In the genomic region with DNA sequence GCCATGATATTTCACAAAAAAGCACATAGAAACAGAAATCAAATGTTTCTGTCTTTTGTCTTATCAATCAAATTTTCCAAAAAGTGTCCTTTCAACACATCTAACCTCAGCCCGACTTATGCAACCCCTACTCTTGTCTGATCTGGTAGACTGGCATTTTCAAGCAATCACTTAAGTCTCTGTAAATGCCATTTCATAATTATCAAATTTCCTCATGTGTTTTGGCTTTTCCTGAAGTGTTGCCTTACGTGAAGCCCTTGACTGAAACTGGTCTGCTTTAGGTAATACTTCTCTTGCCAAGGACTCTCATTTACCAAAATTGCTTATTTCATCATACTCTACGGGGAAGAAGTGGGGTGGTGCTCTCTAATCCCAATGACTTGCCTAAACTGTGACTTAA, we compare ENCODE assay signal across 28 mouse cellular contexts. TPM values are rescaled to one million over a fixed set of nuclear protein-coding genes. Genes with fewer than 3 reads are reported as not detected.
A peak's percentile ranks its signal among the peaks of the same experiment; 100 is the strongest.
DNase-seq lines count a peak whose midpoint lies in the region; ATAC-seq lines count a peak whose summit lies in the region.
"Had no signal": no experiment of that assay in that cellular context is flagged by ENCODE, and none has a peak within 500 bp of the region (broad histone marks: within the 10 kb centered on the region; RNA-seq: fewer than 3 reads in every experiment).

No protein-coding gene starts in this region.

- intact Hi-C loops in left cerebral cortex, postnatal 36 days (cut with DNase I), result loop anchor here (10.0 kb wide), 1 partner anchor 678 kb away; no protein-coding TSS in a partner anchor

- DNase-seq in lung, postnatal 36 days, result peak; percentile 48
- no peak for DNase-seq in lung, postnatal 14 days
- DNase-seq in embryonic facial prominence, embryonic 10.5 days (ENCODE audit: low spot score), result no peak
- DNase-seq in midbrain, embryonic 10.5 days (ENCODE audit: low spot score), result no peak
- no peak for DNase-seq in left cerebral cortex, postnatal 36 days (ENCODE audit: low spot score in 2 of 2)
- DNase-seq: adrenal gland, adult 8-10 months; adrenal gland, postnatal 14 days; adrenal gland, postnatal 36 days; B cell, adult 2 months; cerebellum, adult 11 months; cerebellum, adult 18-20 months; cerebellum, adult 8-10 months; cerebellum, adult 9-11 months; cerebellum, postnatal 14 days; cerebellum, postnatal 36 days; embryo, embryonic 11 days had no signal

- no peaks in the 10 kb centered on the region for H3K9me3 ChIP-seq in embryonic facial prominence, embryonic 10.5 days
- H3K9me3 ChIP-seq in midbrain, embryonic 10.5 days (replicated peaks), result no peaks in the 10 kb centered on the region
- H3K9me3 ChIP-seq: embryonic facial prominence, embryonic 12.5 days; forebrain, embryonic 10.5 days; forebrain, embryonic 12.5 days; G1E had no signal

- H3K27me3 ChIP-seq in embryonic facial prominence, embryonic 10.5 days (replicated peaks; ENCODE audit: low read depth, poor library complexity, severe bottlenecking), result no peaks in the 10 kb centered on the region
- H3K27me3 ChIP-seq in midbrain, embryonic 10.5 days (ENCODE audit: low read depth, poor library complexity, severe bottlenecking), result no peaks in the 10 kb centered on the region
- H3K27me3 ChIP-seq: CH12.LX; embryonic facial prominence, embryonic 12.5 days; forebrain, embryonic 12.5 days; Patski had no signal

- ATAC-seq in granulocyte monocyte progenitor cell, adult 5-6 weeks (replicated peaks; ENCODE audit: poor library complexity, severe bottlenecking), result peak; percentile 87
- ATAC-seq: activated CD4-positive, CD25-positive, alpha-beta regulatory T cell, adult 4 months; CD4-positive, CD25-positive, alpha-beta regulatory T cell, adult 4 months; forebrain, embryonic 14.5 days; forebrain, embryonic 16.5 days; Patski had no signal

- H3K4me3 ChIP-seq in brown adipose tissue, adult 24 weeks (ENCODE audit: insufficient read depth, low read depth, low read length), result no peak overlapping the region
- no peak overlapping the region for H3K4me3 ChIP-seq in embryonic facial prominence, embryonic 10.5 days
- no peak overlapping the region for H3K4me3 ChIP-seq in midbrain, embryonic 10.5 days
- H3K4me3 ChIP-seq: embryonic facial prominence, embryonic 12.5 days; forebrain, embryonic 10.5 days; forebrain, embryonic 12.5 days had no signal

- H3K36me3 ChIP-seq in embryonic facial prominence, embryonic 10.5 days (replicated peaks), result no peaks in the 10 kb centered on the region
- H3K36me3 ChIP-seq in midbrain, embryonic 10.5 days, result peaks cover 7% of the 10 kb centered on the region; the same call in 1 of the 2 replicates
- H3K36me3 ChIP-seq: forebrain, embryonic 10.5 days had no signal

- H3K4me1 ChIP-seq in brown adipose tissue, adult 24 weeks (ENCODE audit: control insufficient read depth, insufficient read depth, insufficient read length, low read length), result no peaks in the 10 kb centered on the region
- no peaks in the 10 kb centered on the region for H3K4me1 ChIP-seq in embryonic facial prominence, embryonic 10.5 days
- H3K4me1 ChIP-seq in midbrain, embryonic 10.5 days, result no peaks in the 10 kb centered on the region
- H3K4me1 ChIP-seq: embryonic facial prominence, embryonic 12.5 days; forebrain, embryonic 10.5 days; forebrain, embryonic 12.5 days had no signal

- 84% methylated on average over 3 of the region's 3 CpGs for WGBS in embryonic facial prominence, embryonic 10.5 days
- 91% methylated on average over 3 of the region's 3 CpGs for WGBS in midbrain, embryonic 10.5 days

- peak overlapping the region; percentile 78 for H3K27ac ChIP-seq in brown adipose tissue, adult 24 weeks (replicated peaks; ENCODE audit: low read depth, low read length)
- no peak overlapping the region for H3K27ac ChIP-seq in embryonic facial prominence, embryonic 10.5 days (replicated peaks)
- no peak overlapping the region for H3K27ac ChIP-seq in midbrain, embryonic 10.5 days (replicated peaks)
- H3K27ac ChIP-seq: embryonic facial prominence, embryonic 12.5 days; forebrain, embryonic 10.5 days; forebrain, embryonic 12.5 days had no signal

RNA-seq across cellular contexts. Expression of a gene that starts 6.1 kb away (rescaled TPM):
- 15.9 and 18.9 TPM in 2 replicates for polyA plus RNA-seq in brown adipose tissue, adult 24 weeks (2012; ENCODE audit: insufficient read depth, insufficient read length, missing spikeins)
- total RNA-seq in granulocyte monocyte progenitor cell, adult 5-6 weeks (2014; fragmentation: Nextera tagmentation), result 13.8 and 21.4 TPM in 2 replicates
- total RNA-seq in granulocyte monocyte progenitor cell, adult 5-6 weeks (2017), result 8.3 and 12.3 TPM in 2 replicates
- polyA plus RNA-seq in embryonic facial prominence, embryonic 10.5 days (2016; fragmentation: Nextera tagmentation; extraction: Ambion mirVana), result 4.1 and 4.2 TPM in 2 replicates
- 4.4 and 5.0 TPM in 2 replicates for polyA plus RNA-seq in midbrain, embryonic 10.5 days (2016; fragmentation: Nextera tagmentation; extraction: Ambion mirVana)
- total RNA-seq in left cerebral cortex, postnatal 36 days (2021), result 1 to 10 TPM; 6.9 to 7.5 TPM

RNA-seq across cellular contexts. Expression of a gene that starts 22.2 kb away (rescaled TPM):
- 45.9 and 49.1 TPM in 2 replicates for polyA plus RNA-seq in brown adipose tissue, adult 24 weeks (2012; ENCODE audit: insufficient read depth, insufficient read length, missing spikeins)
- total RNA-seq in granulocyte monocyte progenitor cell, adult 5-6 weeks (2014; fragmentation: Nextera tagmentation), result 23.5 and 24.1 TPM in 2 replicates
- total RNA-seq in granulocyte monocyte progenitor cell, adult 5-6 weeks (2017), result 9.4 and 11.6 TPM in 2 replicates
- 35.0 and 35.5 TPM in 2 replicates for polyA plus RNA-seq in embryonic facial prominence, embryonic 10.5 days (2016; fragmentation: Nextera tagmentation; extraction: Ambion mirVana)
- polyA plus RNA-seq in midbrain, embryonic 10.5 days (2016; fragmentation: Nextera tagmentation; extraction: Ambion mirVana), result 41.3 and 52.2 TPM in 2 replicates
- total RNA-seq in left cerebral cortex, postnatal 36 days (2021), result 10 to 100 TPM; 43.8 to 46.8 TPM

RNA-seq across cellular contexts. Expression of a gene that starts 52.9 kb away (rescaled TPM):
- polyA plus RNA-seq in brown adipose tissue, adult 24 weeks (2012; ENCODE audit: insufficient read depth, insufficient read length, missing spikeins), result 143 and 178 TPM in 2 replicates
- total RNA-seq in granulocyte monocyte progenitor cell, adult 5-6 weeks (2014; fragmentation: Nextera tagmentation), result 65.6 and 66.0 TPM in 2 replicates
- 262 and 276 TPM in 2 replicates for total RNA-seq in granulocyte monocyte progenitor cell, adult 5-6 weeks (2017)
- polyA plus RNA-seq in embryonic facial prominence, embryonic 10.5 days (2016; fragmentation: Nextera tagmentation; extraction: Ambion mirVana), result 102 and 122 TPM in 2 replicates
- 118 and 140 TPM in 2 replicates for polyA plus RNA-seq in midbrain, embryonic 10.5 days (2016; fragmentation: Nextera tagmentation; extraction: Ambion mirVana)
- 100 to 1,000 TPM; 327 to 348 TPM for total RNA-seq in left cerebral cortex, postnatal 36 days (2021)
